Mouse (Mus musculus): ENCODE measurements at regions not wholly inside any gene's neighbourhood (a gene's known extent, or its start where the extent isn't known, plus 50 kb on each side); places are given as distances from the start of the nearest gene placed in this dataset.
A peak's percentile ranks its signal among the peaks of the same experiment; 100 is the strongest.

DNA sequence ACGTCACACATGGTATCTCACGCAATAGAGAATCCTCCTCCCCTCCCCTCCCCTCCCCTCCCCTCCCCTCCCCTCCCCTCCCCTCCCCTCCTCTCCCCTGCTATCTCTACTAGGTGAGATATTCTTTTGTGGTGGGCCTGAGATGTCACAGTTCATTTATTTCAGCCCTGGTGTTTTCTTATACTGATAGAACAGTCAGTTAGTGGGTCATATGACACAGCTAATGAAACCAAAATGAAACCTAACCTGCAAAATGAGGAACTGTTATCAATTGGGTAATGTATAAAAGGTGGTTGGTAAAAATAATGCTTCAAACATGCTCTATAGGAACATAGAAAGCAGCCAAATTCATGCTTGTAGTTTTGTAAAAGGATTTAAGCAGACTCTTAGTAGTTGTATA lies 174.5 kb upstream of the Syt1 start:
- DNase-seq (ENCODE audit: low read depth, low spot score), result no peak

GRCm38 (mm10) chr10:109180527-109180926 lies 169.7 kb upstream of the Syt1 start:
- no peak for DNase-seq (ENCODE audit: low read depth, low spot score)

DNA sequence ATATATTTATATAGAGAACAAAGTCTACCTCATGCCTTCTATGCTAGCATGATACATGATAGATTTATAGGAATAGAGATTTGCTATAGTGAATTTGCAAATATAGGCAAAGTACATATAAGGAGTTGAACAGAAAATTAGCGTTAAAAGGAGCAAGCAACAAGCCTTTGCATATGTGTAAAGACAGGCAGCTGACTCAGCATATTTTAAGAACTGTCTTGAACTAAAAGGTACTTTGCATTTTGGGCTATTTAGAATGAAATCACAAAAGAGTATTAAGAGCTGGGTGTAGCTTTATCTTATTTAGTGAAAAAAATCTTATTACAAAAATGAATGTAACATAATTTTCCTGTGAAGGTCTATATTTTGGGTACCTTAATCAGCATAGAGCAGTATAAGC lies 149.9 kb upstream of the Syt1 start:
- no peak for DNase-seq (ENCODE audit: low read depth, low spot score)

GRCm38 (mm10) chr10:109155768-109156167 lies 145.0 kb upstream of the Syt1 start:
- no peak for DNase-seq (ENCODE audit: low read depth, low spot score)

DNA sequence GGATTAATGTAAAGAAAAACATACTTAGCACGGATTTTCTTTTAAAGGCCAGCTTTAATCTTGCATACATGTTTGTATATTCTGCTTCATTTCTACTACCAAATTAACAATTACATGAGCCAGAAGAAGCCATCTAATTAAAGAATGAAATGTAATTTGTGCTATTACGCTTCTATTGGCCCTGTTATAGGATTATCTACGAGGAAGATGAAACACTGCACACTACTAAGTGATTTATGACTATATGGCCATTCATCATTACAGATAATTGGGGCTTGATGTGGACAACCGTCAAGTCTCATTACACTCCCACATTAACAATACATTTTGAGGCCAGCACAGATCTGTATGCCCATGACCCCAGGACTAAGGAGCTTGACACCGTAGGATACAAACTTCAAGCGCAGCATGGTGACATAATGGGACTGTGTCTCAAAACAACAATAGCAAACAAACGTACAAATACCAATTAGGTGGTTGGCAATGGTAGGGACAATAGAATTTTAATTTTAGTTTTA lies 129.7 kb upstream of the Syt1 start:
- no peak for DNase-seq (ENCODE audit: low read depth, low spot score)

GRCm38 (mm10) chr10:109136763-109137732 lies 126.3 kb upstream of the Syt1 start:
- DNase-seq (ENCODE audit: low read depth, low spot score), result no peak

DNA sequence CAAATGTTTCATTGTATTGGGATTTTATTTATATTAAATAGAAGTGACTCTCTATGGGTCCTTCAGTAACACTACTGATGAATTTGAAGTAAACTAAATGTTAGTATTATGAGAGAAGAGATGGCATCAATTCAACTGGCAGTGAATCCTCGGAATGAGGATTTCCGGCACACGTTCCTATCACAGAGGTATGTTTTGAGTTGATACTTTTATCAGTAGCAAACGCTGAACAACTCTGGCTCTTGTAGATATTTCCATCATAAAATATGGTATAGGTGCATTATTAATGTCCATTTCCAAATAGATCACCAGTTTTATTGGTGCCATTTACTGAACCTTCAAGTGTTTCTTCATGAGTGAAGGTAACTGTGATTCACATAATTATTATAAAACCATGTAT lies 123.7 kb upstream of the Syt1 start:
- DNase-seq (ENCODE audit: low read depth, low spot score), result no peak

DNA sequence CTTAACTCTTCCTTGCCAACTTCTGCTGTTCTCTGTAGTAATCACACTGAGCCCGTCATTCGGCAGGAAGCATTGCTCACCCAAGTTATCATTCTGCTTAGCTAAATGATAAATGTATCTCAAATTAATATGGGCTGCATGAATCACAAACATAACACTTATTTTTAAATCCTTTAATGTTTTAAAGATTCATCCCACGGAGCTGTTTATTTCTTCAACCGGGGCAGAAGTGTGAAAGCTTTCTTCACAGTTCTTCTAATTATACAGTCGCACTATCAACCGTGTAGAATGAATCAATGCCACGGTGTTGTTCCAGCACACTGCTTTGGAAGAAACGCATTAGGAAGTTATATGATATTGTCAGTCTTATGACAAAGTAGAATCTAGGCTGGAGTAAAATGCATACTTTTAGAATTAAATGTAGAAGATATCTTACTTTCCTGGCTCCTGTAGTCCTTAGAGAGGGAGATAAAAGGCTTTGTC lies 121.3 kb upstream of the Syt1 start:
- DNase-seq (ENCODE audit: low read depth, low spot score), result peak; percentile 10

DNA sequence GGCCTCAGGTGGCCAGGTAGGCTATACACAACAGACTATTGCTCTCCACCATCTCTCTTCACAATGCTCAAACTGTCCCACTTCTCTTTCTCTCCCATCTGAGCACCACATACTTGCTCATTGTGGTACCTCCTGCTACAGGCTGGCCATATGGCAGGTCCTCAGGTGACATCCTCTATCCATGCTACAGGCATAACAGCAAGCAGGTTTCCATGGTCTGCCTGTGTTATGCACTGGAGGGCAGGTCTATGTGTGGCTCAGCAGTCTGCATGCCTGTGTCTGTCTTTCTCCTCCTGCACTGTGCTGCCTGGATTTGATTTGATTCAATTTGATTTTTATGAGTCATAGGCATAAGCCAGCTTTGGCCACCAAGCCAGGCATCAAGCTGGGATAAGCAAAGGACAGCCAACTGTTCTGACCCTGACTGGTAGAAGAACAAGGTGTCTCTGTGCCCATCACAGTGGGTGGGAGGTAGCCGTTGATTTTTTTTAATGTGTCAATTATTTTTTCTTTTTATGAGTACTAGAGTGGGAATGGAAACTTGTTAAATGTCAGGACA lies 118.8 kb upstream of the Syt1 start:
- DNase-seq (ENCODE audit: low read depth, low spot score), result no peak

DNA sequence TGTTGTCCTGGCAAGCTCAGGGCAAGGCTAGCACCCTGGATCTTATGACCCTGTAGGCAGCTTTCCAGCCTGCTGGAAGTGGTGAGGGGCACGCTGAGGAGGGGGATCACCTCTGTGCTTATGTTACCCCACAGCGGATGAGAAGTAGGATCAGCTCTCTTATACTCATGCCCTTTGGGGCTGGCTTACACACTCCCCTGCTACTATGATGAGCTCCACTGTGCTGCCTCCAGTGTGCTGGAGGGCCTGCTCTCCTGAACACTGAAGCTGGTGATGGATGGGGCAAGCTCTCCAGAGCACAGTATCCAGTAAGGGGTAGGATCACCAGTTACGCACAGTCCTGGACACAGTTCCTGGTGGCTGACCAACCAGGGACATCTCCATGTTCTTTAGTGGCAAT lies 118.3 kb upstream of the Syt1 start:
- no peak for DNase-seq (ENCODE audit: low read depth, low spot score)

DNA sequence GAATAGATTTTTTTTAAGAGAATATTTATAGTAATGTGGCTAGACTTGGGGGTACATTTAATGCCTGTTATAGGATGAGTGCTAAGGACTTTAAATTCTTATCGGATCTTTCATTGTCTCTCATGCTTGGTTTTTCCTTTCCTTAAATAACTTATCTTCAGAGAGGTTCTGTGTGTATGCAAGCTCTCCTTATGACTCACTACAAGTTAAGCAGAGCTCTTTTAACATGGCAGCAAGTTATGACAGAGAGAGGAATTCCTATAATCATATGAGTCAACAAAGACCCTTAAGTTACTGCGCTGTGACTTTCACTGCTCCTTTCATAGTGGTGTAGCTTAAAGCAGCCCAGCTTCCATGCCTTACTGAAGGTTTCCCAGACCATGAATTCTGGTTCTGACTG lies 115.9 kb upstream of the Syt1 start:
- no peak for DNase-seq (ENCODE audit: low read depth, low spot score)

DNA sequence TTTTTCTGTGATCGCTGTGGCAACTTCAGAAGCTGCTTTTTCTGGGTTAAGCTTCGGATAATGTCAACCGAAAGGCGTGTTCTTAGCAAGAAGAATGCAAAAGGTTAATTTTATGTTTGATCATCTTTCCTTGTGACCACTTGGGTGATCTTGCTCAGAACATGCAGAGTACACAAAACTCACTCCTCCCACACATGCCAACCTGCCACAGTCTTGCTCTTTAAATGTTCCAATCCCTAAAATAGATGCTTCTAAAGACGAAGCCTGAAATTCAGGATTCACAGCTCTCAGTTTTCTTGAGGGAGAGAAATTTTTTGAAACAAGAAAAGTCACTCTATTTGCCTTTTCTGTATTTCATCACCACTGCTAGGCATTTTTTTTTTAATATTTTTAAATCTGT lies 106.4 kb upstream of the Syt1 start:
- DNase-seq (ENCODE audit: low read depth, low spot score), result no peak

DNA sequence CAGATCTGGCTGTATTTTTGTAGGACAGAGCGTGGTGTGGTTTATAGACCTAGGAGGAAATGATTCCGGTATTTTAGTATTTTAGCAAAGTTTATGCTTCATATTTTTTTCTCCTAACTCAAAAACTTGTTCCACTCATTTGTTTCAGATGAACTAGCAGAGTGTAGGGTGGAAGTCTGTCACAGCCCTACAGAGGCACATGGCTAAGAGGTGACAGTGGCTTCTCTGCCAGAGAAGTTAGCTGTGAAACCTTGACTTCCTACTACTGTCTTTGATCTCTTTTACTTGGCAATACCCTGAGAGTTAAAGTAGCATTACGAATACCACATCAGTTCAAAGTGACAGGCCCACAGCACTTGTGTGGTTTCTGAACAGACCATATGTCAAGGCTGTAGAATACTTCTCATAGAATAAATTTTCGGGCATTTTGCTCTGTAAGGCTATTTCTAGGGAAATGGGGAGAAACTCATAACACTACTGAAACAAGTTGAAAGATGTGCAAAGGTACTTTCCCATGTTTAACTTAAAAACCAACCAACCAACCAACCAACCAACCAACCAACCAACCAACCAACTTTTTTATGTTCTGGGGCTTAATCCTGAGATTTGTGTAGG lies 104.3 kb upstream of the Syt1 start:
- DNase-seq (ENCODE audit: low read depth, low spot score), result no peak

GRCm38 (mm10) chr10:109105781-109106180 lies 95.0 kb upstream of the Syt1 start:
- DNase-seq (ENCODE audit: low read depth, low spot score), result no peak

GRCm38 (mm10) chr10:109092219-109092618 lies 81.4 kb upstream of the Syt1 start:
- no peak for DNase-seq (ENCODE audit: low read depth, low spot score)

- DNase-seq (ENCODE audit: low read depth, low spot score), result no peak
Observed at GRCm38 (mm10) chr10:109079773-109080172, 69.0 kb upstream of the Syt1 start.

DNA sequence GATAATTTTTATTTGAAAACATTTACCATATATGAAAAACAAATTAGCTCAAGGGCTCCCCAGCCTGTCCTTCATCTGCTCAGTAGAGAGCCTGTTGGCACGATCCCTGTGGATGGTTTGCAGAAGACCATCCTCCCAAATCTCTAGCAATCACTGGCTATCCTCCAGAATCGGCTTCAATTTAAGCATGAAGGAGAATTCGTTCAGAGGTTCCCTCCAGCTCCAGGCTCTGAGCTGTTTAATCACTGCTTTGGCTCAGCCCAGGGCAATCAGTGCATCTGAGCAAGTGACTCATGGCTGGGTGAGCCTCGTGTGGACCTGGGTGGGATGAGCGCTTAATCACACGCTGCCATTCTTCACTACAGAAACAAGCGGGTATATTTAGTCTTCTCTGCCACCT lies 63.4 kb upstream of the Syt1 start:
- no peak for DNase-seq (ENCODE audit: low read depth, low spot score)
